Mouse (Mus musculus): Measurements from ENCODE around the gene Tgfbr3.

The Tgfbr3 gene

GRCm38 (mm10) chr5:107110089-107110879 is 179.1 kb downstream of the Tgfbr3 start:
- peak; percentile 78 for DNase-seq (ENCODE audit: low spot score)

DNA sequence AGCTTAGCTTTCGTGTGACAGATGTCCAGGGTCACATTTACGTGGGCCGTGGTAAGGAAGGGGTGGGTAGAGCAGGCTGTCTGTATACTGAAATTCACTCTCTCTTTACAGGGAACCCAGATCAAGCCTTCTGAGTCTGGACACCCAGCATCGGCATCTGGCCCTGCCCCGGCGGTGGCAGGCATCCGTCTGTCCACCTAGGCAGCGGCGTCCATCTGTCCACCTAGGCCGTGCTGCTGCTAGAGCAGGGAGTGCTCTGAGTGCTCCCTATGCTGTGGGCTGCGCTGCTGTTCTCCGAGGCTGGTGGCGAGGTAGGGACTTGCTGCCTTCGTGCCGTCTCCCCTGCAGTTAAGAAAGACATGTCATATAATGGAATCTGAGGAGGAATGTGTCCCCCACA is 180.0 kb downstream of the Tgfbr3 start:
- no peak for DNase-seq (ENCODE audit: low spot score)

DNA sequence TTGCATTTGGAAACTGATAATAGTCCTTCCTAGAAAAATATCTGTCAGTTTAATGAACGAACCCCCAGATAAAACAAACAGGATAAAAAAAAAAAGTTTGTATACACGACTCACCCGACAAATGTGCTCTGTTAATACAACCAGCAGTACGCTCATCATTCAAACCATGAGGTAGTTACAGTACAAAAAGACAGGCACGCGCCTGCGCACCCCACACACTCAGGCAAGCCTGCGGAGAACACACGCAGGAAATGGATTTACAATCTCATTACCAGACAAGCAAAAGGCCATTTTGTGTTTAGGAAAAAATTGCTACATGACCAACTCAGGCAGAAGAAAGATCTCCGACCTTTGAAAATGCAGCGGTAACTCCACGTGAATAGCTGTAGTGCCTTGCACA is 182.6 kb downstream of the Tgfbr3 start:
- DNase-seq (ENCODE audit: low spot score): no peak

DNA sequence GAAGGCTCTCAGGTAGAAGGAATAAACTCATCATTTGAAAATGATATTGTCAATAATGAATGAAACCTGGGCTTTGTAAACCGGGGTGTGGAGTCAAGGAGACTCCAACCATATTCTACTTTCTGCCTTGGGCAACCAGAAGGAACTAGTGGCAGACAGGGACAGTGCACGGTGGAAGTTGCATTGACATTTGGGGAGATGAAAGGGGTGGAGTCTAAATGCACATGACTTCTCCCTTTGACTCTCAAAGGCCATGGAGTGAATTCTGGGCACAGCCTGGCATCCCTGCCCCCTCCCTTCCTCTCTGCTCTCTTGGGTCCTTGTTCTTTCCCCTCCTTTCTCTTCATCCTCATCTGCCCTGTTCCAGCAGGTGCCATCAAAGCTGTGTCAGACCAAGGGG is 183.3 kb downstream of the Tgfbr3 start:
- DNase-seq (ENCODE audit: low spot score): no peak

DNA sequence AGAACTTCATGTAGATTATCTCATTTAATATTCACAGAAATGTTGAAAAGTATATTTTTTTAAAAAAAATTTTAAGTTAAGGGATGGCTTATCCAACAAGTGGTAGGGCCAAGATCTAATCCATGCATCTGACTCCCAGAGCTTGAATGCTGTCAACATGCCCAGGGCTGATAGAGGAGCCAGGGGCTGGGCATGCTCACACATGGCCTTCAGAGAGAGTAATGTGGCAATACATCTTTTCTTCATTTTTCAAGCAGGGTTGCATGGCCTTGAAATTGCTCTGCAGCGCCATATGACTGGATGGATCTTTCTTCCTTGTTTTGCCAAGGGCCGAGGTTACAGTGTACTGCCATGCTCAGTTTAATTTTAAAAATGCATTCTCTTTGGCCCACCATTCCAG is 185.8 kb downstream of the Tgfbr3 start:
- no peak for DNase-seq (ENCODE audit: low spot score)

DNA sequence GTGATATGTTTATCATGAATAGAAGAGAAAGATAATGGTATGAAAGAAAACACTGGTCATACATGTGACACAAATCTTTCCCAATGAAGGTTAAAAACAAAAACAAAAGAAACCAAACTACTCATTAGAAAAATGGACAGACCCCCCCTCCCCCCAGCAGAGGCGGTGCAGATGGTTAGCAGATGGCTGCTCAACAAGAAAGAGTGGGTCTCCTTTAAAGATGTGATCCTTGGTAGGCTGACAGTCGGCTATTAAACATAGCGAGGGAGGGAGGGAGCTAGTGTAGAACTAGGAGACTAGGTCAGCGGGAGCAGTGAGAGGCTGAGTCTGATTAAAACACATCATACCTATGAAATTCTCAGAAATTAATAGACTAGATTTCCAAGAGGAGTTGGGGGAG is 186.5 kb downstream of the Tgfbr3 start:
- no peak for DNase-seq (ENCODE audit: low spot score)

DNA sequence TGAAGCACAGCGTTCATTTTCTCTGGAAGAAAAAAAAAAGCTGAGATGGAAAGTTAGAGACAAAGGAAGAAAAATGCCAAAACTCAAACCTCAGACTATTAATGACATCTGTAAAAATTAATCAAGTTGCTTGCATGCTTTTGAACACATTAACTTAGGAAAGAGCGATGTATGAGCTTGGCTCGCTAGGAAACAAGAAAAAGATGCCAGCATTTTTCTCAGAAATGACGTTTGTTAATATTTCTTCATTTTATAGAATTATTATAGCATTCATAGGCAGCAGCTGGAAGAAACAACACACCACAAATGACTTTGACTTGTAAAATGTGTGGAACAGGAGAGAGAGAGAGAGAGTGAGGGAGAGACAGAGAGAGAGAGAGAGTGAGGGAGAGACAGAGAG is 187.7 kb downstream of the Tgfbr3 start:
- no peak for DNase-seq (ENCODE audit: low spot score)

GRCm38 (mm10) chr5:107101135-107101534 is 188.3 kb downstream of the Tgfbr3 start:
- DNase-seq (ENCODE audit: low spot score): no peak

- DNase-seq (ENCODE audit: low spot score): no peak
These were observed 189.8 kb downstream of the Tgfbr3 start for GRCm38 (mm10) chr5:107099634-107100033.

GRCm38 (mm10) chr5:107099076-107099475 is 190.4 kb downstream of the Tgfbr3 start:
- DNase-seq (ENCODE audit: low spot score): no peak

- no peak for DNase-seq (ENCODE audit: low spot score)
These were observed 191.4 kb downstream of the Tgfbr3 start for GRCm38 (mm10) chr5:107098007-107098406.

DNA sequence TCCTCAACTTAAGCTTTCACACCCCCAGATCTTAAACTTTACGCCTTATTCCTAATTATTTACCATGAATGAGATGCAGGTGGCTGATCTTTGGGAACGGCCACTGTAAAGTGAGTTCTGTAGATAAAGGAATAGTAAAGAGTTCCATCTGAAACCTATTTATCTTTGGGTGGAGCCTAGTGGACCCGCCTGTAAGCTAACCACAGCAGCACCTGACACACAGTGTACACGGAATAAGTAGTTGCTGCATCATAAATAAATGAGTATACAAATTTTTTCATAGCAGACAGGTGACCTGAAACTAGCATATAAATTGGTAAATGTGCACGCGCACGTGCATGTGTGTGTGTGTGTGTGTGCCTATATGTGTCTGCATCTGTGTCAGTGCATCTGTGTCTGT is 192.1 kb downstream of the Tgfbr3 start:
- no peak for DNase-seq (ENCODE audit: low spot score)

- no peak for DNase-seq (ENCODE audit: low spot score)
These were observed 195.2 kb downstream of the Tgfbr3 start for GRCm38 (mm10) chr5:107094233-107094632.

DNA sequence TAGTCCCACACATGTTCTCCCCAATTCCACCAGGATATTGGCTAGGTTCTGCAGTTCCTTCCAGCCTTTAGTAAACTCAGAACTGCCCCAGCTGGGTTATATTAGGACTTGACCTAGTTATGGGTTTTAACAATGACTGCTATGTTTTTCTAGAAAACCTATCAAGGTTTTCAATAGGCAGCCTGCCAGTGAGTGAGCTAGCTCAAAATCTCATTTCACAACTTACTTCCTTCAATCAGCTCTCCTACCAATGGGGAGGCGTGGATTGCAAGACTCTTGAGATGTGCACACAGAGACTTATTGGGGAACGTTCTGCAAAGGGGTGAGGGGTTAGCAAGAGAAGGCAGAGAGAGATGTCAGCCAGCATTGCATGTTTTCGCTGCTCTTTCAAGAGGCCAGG is 196.2 kb downstream of the Tgfbr3 start:
- DNase-seq (ENCODE audit: low spot score): no peak

- no peak for DNase-seq (ENCODE audit: low spot score)
These were observed 197.3 kb downstream of the Tgfbr3 start for GRCm38 (mm10) chr5:107092137-107092536.

GRCm38 (mm10) chr5:107089966-107090365 is 199.5 kb downstream of the Tgfbr3 start:
- DNase-seq (ENCODE audit: low spot score): no peak

DNA sequence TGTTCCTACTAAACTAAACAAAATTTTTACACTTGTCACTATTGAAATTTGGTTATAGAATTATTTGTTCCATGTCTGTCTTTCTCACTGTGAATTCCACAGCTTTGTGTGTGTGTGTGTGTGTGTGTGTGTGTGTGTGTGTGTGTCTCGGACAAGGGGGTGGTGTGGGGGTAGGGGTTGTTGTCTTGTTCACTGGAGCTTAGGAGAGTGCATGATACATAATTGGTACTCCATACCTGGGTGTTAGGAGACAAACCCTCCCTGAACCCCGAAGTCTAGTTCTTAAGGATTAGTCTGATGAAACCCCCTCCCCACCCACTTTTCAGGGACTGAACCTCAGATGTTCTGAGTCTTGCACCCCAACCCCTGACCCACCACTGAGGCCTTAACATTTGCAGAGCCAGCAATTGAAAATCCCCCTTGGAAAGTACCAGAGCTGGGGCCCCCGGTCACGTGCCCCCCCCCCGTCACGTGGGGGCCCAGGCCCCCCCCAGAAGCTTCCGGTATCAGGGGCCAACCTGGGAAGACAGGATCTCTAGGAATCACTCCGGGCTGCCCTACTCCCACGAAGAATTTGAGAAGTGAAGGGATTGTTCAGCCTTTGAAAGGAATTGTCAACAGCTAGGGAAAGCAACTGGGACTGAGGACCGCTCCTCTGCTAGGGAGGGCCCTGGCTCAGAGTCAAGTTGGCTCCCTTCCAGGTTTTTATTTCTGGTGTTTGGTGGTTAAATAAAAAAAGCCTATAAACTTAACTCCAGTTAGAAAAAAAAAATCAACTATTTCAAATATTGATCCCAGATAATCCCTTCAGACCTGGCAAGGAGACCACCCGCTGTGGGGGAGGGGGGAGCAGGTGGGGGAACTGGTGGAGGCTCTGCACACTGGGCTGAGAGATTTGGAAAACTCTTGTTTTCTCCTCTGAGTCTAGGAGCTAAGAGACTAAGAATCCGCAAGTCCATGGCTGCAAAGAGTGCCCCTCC is 201.3 kb downstream of the Tgfbr3 start:
- no peak for DNase-seq (ENCODE audit: low spot score)

DNA sequence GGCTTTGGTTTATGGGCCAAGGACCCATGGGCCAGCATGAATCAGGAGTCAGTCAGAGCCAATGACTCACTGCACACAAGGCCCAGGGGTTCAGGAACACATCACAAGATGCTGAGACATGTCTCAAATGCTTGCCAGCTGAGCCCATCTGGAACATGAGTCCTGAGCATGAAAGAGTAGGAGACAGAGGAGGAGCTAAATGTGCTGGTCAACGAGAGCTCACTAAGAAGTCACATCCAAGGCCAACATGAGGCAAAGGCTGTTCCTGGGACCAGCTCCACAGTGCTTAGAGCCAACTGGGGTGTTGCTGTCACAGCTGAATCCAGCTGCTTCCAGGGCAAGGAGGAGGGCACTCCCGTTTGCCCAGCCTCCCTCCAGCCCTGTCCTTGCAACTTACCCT is 202.1 kb downstream of the Tgfbr3 start:
- no peak for DNase-seq (ENCODE audit: low spot score)

GRCm38 (mm10) chr5:107086166-107086565 is 203.3 kb downstream of the Tgfbr3 start:
- no peak for DNase-seq (ENCODE audit: low spot score)

DNA sequence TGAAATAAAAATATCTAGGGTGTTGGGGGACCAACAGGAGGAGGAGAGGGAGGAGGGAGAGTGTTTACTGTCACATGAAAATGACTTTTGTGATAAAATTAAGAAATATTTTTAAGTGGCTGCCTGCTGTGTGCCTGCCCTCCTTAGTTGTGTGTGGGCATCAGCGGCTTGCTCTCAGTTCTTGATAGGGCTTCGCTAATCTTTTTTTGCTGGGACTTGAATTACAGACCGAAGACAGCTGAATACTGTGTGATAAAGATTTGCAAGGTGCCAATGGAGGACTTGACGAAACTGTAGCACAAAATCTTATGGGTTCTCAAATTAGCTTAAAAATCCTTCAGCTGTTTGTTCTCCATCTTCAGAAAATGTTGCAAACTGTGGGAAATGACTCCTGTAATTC is 205.0 kb downstream of the Tgfbr3 start:
- DNase-seq (ENCODE audit: low spot score): no peak

DNA sequence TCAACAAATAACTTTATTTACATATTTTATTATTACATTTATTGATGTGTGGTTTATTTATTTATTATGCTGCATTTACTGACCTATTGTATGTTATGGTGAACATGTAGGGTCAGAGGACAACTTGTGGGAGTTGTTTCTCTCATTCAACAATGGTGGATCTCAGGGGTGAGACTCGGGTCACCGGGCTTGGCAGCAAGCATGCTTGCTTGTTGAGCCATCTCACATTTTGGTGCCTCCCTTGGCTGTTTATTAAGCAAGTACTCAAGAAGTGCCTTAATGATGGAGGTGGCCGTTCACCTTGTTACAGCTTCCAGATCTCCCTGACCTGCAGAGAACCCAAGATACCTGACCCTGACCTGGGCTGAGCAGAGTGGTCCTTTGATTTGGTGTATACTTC is 207.4 kb downstream of the Tgfbr3 start:
- no peak for DNase-seq (ENCODE audit: low spot score)

- DNase-seq (ENCODE audit: low spot score): no peak
These were observed 208.3 kb downstream of the Tgfbr3 start for GRCm38 (mm10) chr5:107080986-107081624.

DNA sequence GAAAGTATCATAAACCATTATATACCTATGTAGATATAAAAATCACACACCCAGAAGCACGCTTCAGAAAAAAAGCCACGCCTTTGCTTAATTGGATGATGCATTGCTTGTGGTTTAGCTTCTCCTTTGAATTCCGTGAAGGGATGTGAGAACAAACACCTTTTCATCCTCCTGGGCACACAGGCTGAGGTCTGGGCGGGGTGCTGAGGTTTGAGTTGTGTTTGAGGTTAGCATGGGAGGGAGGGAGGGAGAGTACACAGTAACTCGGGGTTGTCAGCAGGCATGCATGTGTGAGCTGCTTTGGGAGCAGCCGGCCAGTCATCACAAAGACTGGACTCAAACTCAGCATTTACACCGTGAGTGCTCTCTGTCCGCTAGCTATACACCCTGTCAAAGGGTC is 209.5 kb downstream of the Tgfbr3 start:
- no peak for DNase-seq (ENCODE audit: low spot score)
